Mouse (Mus musculus) gastrocnemius, postnatal 25 days (tissue): ENCODE results near the gene Itga2b. TPM values are rescaled to one million over a fixed set of nuclear protein-coding genes. Genes with fewer than 3 reads are reported as not detected.

ENCODE experiments used
- DNase-seq: peaks from one replicate; pipeline ENCODE4 v3.0.0; 2022
- total RNA-seq, 2 experiments: library from RNA; stranded (reverse); gene quantifications; 1 replicate in 1 of 2; 2 replicates in 1 of 2; pipeline ENCODE4 v1.2.3; 2021

Itga2b gene
- total RNA-seq, 2 experiments from 2014 or later: 1.4 to 1.6 TPM

DNA sequence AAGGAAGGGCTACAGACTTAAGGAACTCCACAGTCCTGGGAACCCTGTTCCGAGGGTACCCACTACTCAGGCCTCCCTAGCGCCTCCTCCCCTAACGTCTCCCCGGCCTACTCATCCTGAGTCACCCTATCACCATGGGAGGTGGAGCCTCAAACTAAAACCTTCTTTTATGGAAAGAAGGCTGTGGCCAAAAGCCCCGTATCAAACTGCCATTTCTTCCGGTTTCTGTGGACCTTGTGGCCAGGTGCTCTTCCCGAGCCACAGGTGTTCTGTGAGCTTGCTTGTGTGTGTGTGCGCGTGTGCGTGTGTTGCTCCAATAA is 33.5 kb downstream of the Itga2b start:
- DNase-seq: no peak

DNA sequence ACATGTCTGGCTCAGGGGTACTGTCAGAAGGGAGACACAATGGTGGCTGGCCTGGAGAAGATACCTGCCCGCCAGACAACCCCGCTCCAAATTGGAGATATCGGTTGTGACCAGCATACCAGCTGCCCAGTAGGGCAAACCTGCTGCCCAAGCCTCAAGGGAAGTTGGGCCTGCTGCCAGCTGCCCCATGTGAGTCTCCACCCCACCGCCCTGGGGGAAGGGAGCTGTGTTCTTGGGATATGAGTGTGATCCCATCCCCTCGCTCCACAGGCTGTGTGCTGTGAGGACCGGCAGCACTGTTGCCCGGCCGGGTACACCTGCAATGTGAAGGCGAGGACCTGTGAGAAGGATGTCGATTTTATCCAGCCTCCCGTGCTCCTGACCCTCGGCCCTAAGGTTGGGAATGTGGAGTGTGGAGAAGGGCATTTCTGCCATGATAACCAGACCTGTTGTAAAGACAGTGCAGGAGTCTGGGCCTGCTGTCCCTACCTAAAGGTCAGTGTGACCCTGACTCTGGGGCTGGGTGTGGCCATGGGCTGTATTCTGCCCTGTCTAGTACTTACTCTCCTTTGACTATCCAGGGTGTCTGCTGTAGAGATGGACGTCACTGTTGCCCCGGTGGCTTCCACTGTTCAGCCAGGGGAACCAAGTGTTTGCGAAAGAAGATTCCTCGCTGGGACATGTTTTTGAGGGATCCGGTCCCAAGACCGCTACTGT is 34.0 kb downstream of the Itga2b start:
- DNase-seq: peak; percentile 22

DNA sequence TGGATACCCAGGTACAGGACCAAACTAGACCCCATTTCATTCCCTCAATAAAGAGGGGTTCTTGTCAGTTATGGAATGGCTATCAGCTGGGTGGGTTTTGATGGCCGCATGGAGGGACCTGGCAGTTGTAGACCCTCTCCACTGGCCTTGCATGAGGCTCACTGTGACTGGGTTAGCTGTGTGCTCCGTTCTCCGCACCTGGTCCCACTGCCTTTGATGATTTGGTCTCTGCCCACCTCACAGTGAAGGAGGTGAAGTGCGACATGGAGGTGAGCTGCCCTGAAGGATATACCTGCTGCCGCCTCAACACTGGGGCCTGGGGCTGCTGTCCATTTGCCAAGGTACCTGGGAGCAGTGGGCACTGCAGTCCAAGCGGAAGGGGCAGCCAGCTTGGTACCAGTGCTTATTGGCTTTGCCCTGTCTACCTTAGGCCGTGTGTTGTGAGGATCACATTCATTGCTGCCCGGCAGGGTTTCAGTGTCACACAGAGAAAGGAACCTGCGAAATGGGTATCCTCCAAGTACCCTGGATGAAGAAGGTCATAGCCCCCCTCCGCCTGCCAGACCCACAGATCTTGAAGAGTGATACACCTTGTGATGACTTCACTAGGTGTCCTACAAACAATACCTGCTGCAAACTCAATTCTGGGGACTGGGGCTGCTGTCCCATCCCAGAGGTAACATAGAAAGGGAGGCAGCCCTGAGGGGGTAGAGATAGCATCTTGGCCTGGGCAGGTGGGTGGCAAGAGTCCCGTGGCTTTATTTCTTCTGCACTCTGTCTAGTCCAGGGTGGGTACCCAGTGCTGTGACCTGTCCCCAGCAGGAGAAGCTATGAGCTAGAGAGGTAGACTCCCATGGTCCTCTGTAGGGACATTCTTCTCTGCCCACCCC is 34.9 kb downstream of the Itga2b start:
- DNase-seq: no peak

DNA sequence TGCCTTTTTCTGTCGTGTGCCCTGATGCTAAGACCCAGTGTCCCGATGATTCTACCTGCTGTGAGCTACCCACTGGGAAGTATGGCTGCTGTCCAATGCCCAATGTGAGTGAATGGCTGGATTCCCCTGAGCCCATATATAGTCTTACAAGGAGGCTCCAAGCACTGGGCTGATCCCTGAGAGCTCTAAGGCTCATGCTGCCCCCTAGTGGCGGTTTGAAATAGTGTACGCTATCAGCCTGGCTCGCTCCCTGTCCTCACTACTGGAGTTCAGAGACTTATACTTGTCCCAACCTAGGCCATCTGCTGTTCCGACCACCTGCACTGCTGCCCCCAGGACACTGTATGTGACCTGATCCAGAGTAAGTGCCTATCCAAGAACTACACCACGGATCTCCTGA is 35.5 kb downstream of the Itga2b start:
- DNase-seq: peak; percentile 69

DNA sequence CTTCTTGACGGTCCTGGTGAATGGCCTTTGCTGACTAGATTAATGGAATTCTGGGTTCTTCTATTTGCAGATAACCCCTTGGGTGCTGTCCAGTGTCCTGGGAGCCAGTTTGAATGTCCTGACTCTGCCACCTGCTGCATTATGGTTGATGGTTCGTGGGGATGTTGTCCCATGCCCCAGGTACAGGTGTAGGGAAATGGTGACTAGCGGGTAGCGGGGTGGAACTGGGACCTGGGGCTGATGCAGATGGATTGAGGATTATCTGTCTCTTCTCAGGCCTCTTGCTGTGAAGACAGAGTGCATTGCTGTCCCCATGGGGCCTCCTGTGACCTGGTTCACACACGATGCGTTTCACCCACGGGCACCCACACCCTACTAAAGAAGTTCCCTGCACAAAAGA is 36.1 kb downstream of the Itga2b start:
- no peak for DNase-seq

DNA sequence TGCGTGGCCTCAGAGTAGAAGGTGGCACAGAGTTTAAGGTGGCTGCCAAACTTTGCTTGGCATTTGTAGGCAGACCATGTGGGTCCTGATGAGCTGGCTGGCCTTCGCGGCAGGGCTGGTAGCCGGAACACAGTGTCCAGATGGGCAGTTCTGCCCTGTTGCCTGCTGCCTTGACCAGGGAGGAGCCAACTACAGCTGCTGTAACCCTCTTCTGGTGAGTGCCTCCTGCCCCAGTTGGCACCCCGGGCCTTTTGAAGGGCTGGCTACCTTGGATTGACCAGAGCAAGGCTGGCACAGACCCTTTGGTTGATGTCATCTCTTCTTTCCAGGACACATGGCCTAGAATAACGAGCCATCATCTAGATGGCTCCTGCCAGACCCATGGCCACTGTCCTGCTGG is 37.0 kb downstream of the Itga2b start:
- DNase-seq: peak; percentile 92

DNA sequence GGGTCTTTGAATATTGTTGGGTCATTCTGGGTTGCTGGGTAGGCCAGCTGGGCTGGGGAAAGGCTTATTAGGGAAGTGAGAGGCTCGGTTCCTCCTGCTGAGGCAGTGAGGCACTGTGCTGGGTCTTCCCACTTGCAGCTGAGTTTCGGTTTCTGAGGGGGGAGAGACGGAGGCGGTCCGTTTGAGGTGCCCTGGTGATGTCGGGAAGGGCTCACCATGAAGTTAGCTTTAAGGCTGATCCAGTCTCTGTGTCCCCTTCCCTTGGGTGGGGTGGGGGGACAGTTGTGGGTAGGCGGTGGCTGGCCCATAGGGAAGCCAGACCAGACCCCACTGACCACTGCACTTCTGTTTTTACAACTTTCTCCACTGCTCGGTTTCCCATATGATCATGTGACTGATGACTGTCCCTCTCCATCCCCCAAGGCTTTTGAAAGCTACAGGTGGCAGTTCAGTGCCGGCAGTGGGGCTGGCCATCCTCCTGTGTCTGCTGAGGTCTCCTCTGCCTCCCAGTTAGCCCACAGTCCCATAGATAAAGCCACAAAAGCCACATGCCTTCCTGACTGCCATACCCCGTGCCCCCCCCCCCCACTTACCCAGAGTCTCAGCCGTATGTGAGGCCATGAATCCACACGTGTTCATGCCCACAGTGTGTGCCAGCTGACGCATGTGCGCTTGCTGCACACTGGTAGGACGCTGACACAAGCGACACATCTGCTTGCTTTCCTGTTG is 37.6 kb downstream of the Itga2b start:
- peak; percentile 24 for DNase-seq

DNA sequence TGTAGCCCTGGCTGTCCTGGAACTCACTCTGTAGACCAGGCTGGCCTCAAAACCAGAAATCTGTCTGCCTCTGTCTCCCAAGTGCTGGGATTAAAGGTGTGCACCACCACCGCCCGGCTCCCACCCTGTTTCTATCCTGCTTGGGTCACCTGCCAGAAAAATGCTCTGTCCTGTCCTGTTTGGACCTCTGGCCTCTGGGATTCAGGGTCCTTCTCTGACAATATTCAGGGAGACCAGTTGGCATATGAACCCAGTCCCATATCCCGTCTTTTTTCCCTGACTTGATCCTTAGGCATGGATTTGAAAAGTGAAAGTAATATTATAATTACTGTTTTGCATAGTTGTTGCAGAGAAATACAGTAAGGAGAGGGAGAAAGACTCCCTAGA is 38.2 kb downstream of the Itga2b start:
- DNase-seq: no peak

DNA sequence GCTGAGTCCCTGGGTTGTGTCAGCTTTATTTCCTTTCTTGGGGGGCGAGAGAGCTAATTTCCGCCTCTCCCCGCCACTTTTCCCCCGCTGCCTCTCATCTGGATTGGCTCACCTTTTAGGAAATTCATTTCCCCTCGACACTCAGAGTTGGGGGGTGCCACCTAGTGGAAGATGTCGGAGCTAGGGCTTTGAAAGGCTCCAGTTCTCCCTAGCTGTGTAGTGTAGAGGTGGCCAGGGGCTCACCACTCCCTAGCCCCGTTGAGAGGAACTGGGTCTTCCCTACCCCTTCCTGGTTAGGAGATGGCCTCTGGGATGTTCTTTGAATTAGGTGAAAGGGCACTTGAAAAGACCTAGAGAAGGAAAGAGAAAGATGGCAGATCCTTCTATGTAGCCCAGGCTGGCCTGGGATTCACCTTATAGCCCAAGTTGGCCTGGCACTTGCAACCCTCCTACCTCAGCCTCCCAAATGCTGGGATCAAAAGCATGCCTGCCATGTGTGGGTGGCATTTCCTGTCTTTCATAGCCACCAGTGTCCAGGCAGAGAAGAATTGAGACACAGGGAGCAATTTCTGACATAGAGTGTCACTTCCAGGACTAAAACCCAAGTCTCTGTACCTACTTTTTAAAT is 38.8 kb downstream of the Itga2b start:
- DNase-seq: peak; percentile 69

DNA sequence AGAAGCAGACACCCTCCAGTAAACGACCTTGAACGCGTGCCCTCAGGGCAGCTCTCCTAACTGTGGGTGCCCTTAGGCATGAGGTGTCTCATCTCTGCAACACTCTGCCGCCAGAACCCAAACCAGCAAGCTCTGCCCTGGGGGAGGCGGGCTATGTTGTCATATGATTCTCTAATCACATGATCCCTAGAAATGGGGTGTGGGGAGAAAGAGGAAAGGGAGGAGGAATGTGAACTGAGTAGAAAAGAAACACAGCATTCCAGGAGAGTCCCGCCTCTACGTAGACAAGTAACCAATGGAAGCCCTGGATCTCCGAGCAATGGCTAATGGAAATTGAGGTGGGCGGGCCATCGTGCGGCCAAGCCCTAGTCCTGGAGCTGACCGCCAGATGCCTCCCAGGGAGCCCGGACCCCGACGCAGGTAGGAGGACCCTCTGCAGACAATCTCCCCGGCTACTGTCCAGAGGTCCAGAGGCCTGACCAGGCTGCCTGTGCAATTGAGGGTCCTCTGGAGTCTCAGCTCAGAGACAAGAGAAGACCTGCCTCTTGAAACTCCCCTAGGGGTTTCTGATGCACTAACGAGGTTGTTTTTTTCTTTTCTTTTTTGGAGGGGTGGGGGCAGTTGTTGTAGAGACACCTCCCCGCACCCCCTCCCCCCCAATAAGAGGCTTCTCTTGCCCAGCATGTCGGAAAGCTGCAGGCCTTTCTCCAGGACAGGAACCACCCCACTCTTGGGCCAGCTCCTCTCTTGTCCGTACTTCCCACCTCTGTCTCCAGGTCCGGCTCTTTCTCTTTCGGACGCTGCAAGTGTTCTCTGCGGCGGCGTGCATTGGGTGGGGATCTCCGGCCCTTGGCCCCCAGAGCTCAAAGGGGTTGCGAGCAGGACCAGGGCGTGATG is 39.6 kb downstream of the Itga2b start, which contains the start of gene Grn:
TSS of gene Grn (plus strand) at position 195 of the 897 bp plus-strand sequence.
- peak; percentile 90 for DNase-seq

DNA sequence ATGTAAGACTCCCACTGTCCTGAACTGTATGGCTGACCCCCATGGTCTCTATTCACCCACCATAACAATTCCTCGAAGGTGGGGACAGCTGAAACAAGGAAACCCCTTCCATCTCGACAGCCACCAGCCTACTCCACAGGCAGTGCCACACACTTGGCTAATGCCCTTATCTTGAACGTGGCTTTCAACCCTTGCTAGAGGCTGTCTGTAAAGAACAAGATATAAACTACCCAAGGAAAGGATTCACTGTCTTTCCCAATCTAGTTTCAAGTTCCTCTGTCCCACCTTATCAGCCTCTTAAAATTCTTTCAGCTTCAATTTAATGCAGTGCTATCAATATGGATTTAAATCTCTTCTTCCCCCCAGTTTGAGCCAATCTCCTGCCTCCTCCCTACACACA is 40.4 kb downstream of the Itga2b start:
- no peak for DNase-seq

DNA sequence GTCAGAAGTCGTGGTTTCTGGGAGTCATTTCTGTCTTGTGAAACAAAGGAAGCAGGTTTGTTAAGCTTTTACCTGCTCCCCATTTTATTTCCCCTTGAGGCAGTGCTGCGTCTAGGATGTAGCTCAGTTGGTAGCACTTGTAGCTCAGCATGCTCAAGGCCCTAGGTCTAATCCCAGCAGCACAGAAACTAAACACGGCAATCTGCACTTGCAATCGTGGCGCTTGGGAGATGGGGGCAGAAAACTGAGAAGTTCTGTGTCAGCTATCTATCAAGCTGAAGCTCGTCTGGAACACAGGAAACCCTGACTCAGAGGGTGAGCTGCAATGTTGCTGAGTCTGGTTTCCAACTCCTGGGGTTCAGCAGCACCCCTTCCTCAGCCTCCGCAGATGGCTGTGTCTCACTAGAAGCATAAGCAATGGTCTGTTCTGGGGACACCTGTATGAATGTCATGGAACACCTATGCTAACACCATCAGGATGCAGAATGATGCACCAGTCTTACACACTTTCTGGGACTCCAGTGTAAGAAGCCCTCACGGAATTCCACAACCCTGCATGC is 40.9 kb downstream of the Itga2b start:
- DNase-seq: no peak

DNA sequence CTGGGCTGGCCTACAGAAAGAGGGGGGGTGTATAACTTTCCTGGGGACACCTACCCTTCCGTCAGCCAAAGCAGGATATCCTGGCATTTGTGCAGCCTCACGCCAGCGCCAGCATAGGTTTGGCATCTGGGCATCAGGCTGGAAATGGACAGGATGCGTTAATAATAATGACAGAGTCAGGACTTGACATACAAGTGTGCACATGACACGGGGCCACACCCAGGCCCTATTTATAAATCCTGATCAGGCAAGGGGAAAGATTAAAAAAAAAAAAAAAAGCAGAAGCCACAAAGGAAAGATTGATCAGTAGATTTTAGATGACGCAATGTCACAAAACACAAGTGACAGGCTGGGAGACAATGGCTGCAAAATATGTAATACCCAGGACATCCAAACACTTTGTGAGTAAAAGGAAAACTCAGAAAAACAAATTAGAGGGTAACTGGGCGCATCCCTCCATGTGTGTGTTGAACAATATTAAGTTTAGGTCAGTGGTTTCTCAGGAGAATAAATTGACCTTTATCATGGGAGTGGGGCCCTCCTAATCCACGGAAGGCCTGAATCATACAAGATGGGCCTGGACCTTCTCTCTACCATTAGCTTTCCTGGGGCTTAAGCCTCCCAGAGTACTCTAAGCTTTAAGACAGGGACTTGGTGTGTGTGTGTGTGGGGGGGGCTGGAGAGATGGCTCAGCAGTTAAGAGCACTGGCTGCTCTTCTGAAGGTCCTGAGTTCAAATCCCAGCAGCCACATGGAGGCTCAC is 44.2 kb downstream of the Itga2b start:
- DNase-seq: no peak

DNA sequence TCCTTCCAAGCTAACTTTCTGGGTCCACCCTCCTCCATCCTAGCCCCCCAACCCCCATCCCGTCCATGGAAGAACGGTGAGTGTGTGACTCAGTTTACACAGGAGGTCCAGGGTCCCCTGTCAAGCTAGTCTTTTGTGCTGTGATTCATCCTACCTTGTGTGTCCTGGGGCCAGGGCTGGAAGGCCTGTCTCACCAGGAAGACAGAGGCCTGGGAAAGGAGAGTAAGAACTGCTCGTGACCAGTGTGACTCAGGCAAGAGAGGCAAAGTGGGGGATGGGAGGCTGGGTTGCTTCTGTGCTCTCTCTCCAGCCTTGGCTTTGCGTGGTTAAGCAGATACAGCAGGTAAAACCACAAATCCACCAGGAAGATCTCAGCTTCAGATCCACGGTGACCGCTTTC is 45.3 kb downstream of the Itga2b start:
- no peak for DNase-seq

DNA sequence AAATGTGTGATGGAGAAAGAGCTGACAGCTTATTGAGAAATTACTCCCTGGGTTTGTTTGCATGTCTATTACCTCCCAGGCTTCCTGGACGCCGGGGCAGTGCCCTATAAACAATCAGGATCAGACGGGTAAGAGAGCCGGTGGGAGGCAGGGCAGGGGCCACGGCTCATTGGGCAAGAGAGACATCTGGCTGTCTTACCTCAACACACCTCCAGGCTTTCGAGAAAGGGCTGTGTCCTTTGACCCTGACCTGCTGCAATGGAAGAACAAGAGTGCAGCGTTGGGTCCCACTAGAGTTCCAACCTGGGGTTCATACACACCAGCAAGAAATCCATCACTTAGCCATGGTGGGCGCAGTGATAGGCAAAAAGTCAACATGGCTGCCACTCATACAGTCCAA is 48.4 kb downstream of the Itga2b start:
- no peak for DNase-seq

DNA sequence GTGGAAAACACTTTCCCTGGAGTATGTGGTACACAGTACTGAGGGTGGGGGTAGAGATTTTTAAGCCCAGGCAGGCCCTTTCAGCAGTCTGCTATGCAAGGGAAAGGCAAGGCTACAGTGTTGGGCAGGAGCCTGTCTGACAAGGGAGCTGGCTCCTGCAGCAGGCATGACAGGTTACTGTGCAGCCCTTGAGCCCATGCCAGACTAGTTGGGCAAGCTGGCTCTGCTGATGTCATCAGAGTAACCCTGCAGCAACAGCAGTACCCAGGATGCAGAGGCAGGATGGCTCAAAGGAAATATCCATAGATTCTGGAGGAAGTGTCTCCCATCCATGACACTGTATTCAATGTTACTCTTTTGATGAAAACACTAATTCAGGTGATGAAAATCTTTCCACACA is 51.0 kb downstream of the Itga2b start:
- no peak for DNase-seq

DNA sequence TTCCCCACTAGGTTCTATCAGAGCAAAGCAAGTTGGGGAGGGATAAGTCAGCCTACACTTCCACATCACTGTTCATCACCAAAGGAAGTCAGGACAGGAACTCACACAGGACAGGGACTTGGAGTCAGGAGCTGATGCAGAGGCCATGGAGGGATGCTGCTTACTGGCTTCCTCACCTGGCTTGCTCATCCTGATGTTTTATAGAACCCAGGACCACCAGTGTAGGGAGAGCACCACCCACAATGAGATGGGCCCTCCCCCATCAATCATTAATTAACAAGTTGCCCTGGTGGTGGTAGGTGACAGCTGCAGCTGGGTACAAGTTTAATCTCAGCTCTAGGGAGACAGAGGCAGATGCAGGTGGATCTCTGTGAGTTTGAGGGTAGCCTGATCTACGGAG is 52.8 kb downstream of the Itga2b start:
- no peak for DNase-seq

DNA sequence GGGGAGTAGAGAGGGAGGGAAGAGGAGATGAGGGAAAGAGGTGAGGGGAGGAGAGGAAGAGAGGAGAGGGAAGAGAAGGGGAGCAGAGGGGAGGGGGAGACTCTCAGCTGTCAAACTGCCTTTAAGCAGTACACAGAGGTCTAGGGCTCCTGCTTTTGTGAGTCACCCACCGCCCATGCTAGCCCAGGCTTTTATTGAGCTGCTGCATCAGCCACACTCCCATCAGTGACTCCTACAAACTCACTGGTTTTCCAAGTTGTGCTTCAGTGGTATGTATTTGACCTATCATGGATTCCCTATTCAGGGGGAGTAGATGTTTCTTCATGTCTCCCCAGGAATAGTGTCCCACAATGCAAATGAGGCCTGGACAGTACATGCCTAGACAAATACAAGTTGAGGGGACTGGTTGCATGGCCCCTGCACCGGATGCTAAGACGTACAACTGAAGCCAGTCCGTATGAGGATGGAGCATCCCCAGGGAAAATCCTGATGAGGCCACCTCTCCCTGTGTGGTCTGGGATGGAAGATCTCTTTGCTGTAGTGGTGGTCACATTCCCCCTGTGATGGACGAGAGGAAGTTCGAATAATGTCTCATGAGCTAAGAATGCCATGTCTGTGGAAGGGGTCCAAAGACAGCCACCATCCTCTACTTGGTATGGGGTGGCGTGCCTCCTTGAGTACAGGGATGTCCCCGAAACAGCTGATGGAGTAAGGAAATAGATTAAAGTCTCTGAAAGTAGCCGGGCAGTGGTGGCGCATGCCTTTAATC is 54.7 kb downstream of the Itga2b start:
- no peak for DNase-seq

DNA sequence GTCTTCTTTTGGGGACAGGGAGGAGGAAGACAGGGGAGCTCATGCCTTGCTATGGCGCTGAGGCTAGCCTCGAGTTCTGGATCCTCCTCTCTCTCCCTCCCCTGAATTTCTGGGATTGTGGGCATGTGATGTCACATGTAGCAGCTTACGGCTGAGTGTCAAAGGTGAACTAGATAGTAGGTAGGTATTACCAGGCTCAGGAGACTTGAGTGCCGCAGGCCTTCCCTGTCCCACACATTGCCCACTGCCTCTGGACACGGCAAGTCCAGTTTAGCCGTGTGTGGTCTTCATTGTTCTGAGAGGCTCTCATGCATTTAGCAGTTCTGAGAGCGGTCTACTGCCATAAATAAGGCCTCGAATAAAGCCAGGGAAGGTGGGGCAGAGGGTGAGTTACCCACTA is 56.9 kb downstream of the Itga2b start:
- no peak for DNase-seq

DNA sequence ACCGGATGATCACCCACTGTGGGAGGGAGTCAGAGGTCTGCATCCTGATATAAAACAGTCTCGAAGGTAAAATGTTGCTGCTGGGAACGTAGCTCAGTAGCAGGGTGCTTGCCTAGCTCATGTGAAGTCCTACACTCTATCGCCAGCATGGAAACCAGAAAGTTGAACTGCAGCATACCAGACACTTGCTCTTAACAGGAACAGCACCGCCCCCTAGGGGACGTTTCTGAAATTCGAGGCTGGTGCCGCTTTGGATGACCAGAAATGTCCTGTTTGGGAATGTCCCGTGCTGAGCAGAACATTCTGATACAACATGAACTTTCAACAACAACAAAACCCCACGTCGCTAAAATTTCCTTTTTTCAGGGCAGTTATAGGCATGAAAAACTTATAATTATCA is 58.2 kb downstream of the Itga2b start:
- peak; percentile 79 for DNase-seq
